Mouse (Mus musculus) olfactory bulb, adult 2 months (tissue): ENCODE results near the gene Cenpl. TPM values are rescaled to one million over a fixed set of nuclear protein-coding genes. Genes with fewer than 3 reads are reported as not detected.
"Not testable (repeated sequence)": the region's sequence is repeated elsewhere in the genome, so short reads cannot be mapped to it uniquely, and the experiment has no call there.

Experiments used
- H3K27ac ChIP-seq: fragments of 200-500 bp; 2 replicates; pipeline ENCODE4 v1.5.1; 2012; ENCODE audit warnings: low read depth, low read length; ENCODE audit not compliant: insufficient read depth
- H3K4me1 ChIP-seq: fragments of 200-500 bp; 2 replicates; pipeline ENCODE4 v1.6.1; 2012; ENCODE audit warnings: low read length; ENCODE audit not compliant: control insufficient read depth, insufficient read depth
- H3K4me3 ChIP-seq: fragments of 200-500 bp; 2 replicates; pipeline ENCODE4 v1.5.1; 2012; ENCODE audit warnings: mild to moderate bottlenecking, low read depth, low read length, moderate library complexity; ENCODE audit not compliant: insufficient read depth
- CTCF ChIP-seq: fragments of 200-500 bp; IDR thresholded peaks from 2 replicates; pipeline ENCODE4 v1.5.1; 2012; ENCODE audit warnings: low read depth, mild to moderate bottlenecking, low read length, moderate library complexity; ENCODE audit not compliant: insufficient read depth
- POLR2A ChIP-seq: fragments of 200-500 bp; IDR thresholded peaks from 2 replicates; pipeline ENCODE4 v1.6.1; 2012; ENCODE audit warnings: mild to moderate bottlenecking, low read depth, low read length, moderate library complexity; ENCODE audit not compliant: insufficient read depth
- WGBS: fragments of 180-500 bp; shearing (Covaris S2); methylation state at CpG from one replicate; pipeline ENCODE4 v1.1.7; 2018; 5-methylcytosine and 5-hydroxymethylcytosine counted together
- polyA plus RNA-seq: library from polyadenylated mRNA; stranded (reverse); fragments of >200 nt; gene quantifications from 2 replicates; pipeline ENCODE4 v1.2.4, GENCODE M21; 2012; ENCODE audit warnings: low replicate concordance; ENCODE audit not compliant: missing spikeins, insufficient read depth, insufficient read length

Gene Cenpl
- polyA plus RNA-seq, result not detected in 2 replicates

DNA sequence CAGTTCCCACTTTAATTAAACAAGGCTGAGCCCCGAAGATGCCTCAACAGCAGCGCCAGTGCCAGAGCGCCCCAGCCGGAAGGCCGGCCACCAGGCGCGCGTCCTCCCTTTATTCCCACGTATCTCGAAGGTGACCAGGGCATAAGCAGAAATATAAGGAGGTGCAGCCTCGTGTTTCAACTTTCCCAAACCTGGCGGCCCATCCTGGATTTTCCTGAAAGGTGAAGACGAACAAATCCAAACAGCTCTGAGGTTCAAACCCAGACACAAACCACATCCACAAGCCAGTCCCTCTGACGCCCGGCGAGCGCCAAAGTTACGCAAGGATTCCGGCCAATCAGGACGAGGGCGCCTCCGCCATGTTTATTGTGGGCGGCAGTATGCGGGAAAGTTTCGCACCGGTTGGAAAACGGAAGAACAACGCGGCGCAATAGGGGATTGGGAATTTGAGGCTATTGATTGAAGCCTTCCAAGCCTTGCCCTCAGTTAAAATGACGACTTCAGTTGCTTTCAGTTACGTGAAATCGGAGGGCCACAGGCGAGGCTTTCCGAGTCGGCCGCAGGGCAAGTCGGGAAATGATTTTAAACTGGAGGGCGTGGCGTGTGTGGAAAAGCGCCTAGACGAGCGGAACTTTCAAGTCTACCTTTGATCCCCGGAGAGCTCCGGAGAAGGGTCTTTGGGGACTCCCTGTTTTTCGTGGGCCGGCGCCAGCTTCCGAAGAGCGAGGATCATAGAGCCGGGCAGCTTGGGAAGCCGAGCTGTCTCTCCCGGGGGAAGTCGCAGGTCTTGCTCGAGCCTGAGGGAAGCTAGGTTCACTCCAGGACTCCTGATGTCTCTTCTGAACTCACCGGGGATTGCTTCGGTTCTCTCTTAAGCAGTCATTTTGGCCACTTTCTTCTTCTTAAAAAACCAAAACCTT lies at the start of gene Cenpl, which contains the start of gene Dars2:
Gene Cenpl (plus strand): TSS at position 362 of the 920 bp plus-strand sequence.
Gene Dars2 (minus strand): TSS at position 307 of the 920 bp plus-strand sequence.
- Histone ChIP-seq H3K27ac (0 out of 2 replicates have a peak within 1 kb of the TSS, but pooled peaks have one; percentile 63), H3K4me1 (peaks cover 3% of the 10 kb centered on the region; the same call in 1 of the 2 replicates), H3K4me3 (peak within 1 kb of the TSS; percentile 74)
- WGBS, result under 1% methylated on average over 57 of the region's 57 CpGs
- TF ChIP-seq POLR2A (0 out of 2 replicates have a peak, but pooled peaks have one; percentile 26), CTCF (no peak)

- Histone ChIP-seq H3K4me1 (no peaks in the 10 kb centered on the region), H3K27ac (no peak overlapping the region), H3K4me3 (no peak overlapping the region)
- WGBS, result 70% methylated on average over 5 of the region's 5 CpGs
- TF ChIP-seq POLR2A (no peak), CTCF (no peak)
Observed at GRCm38 (mm10) chr1:161025410-161026210, 44.9 kb upstream of the Cenpl start.

DNA sequence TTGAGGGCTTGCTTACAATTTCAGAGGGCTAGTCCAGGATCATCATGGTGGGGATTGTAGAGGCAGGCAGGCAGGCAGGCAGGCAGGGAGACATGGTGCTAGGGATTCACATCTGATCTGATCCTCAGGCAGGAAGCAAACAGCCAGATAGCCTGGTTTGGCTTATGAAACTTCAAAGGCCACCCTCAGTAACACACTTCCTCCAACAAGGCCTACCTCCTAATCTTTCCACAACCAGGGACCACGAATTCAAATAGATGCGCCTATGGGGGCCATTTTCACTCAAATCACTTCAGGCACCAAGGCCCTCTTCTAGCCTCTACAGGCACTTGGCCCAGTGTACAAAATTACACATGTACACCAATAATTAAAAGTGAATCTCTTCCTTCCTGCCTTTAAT lies 43.3 kb upstream of the Cenpl start:
- 89% methylated on average over 2 of the region's 2 CpGs for WGBS
- no peaks in the 10 kb centered on the region for H3K4me1 ChIP-seq
- no peak overlapping the region for H3K4me3 ChIP-seq
- TF ChIP-seq CTCF (no peak), POLR2A (no peak)
- H3K27ac ChIP-seq, result no peak overlapping the region

DNA sequence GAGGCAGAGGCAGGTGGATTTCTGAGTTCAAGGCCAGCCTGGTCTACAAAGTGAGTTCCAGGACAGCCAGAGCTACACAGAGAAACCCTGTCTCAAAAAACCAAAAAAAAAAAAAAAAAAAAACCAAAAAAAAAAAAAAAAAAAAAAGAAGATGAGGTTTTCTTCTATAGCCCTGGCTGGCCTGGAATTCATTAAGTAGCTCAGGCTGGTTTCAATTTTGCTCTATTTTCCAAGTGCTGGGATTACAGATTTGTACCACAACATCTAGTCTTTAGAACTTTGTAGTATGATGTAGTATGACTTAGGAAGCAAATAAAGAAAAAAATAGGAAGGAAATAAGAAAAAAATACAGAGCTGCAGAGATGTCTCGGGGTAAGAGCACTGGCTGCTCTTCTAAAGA lies 42.1 kb upstream of the Cenpl start:
- 90% methylated on average over 1 of the region's 1 CpGs for WGBS
- H3K4me3 ChIP-seq, H3K4me1 ChIP-seq, H3K27ac ChIP-seq: not testable (repeated sequence)

GRCm38 (mm10) chr1:161030058-161030457 lies 40.5 kb upstream of the Cenpl start:
- no peak overlapping the region for H3K27ac ChIP-seq
- H3K4me3 ChIP-seq, result no peak overlapping the region
- H3K4me1 ChIP-seq, result no peaks in the 10 kb centered on the region
- WGBS, result 94% methylated on average over 3 of the region's 3 CpGs
- no peak for TF ChIP-seq CTCF
- no peak for TF ChIP-seq POLR2A

DNA sequence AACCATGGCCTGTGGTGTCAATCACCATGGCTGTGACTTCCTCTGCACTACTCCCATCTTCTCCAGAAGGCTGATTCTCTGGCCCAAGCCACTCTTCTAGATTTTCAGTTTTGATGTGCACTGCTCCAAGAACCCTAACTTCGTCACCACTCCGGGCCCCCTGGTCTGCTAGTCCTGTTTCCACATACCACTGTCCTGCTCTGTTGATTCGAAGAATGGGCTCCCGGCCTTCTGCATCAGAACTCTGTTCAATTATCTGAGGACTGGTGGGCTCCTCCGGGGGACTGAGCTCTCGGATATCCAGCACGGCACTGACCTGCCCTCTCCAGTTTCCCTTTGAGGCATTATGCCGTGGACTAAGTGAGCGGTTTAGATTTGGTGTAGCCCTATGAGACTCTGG lies 38.6 kb upstream of the Cenpl start:
- no peak overlapping the region for H3K4me3 ChIP-seq
- 93% methylated on average over 9 of the region's 9 CpGs for WGBS

GRCm38 (mm10) chr1:161032345-161032744 lies 38.2 kb upstream of the Cenpl start:
- no peak for TF ChIP-seq CTCF
- TF ChIP-seq POLR2A, result no peak
- H3K4me1 ChIP-seq, result no peaks in the 10 kb centered on the region
- no peak overlapping the region for H3K4me3 ChIP-seq
- 84% methylated on average over 7 of the region's 7 CpGs for WGBS
- H3K27ac ChIP-seq, result no peak overlapping the region

More for the DNA sequence above, 38.6 kb upstream of the Cenpl start:
- H3K4me1 ChIP-seq, result no peaks in the 10 kb centered on the region
- no peak overlapping the region for H3K27ac ChIP-seq
- TF ChIP-seq POLR2A (no peak), CTCF (no peak)

- H3K27ac ChIP-seq, result peak overlapping the region; percentile 48; the same call in 1 of the 2 replicates
- WGBS, result 1% methylated on average over 21 of the region's 21 CpGs
- no peaks in the 10 kb centered on the region for H3K4me1 ChIP-seq
- peak overlapping the region; percentile 79 for H3K4me3 ChIP-seq
- TF ChIP-seq CTCF (no peak), POLR2A (no peak)
Observed at GRCm38 (mm10) chr1:161033856-161034434, 36.6 kb upstream of the Cenpl start.
